Mouse (Mus musculus) cortical plate, adult 2 months (tissue): ENCODE measurements around the gene Copz1.

ENCODE experiments used
- CTCF ChIP-seq: fragments of 200-500 bp; IDR thresholded peaks from 2 replicates; pipeline ENCODE4 v1.5.1; 2011; ENCODE audit warnings: mild to moderate bottlenecking, control low read depth, low read length; ENCODE audit not compliant: insufficient read depth; ENCODE audit errors: extremely low read depth
- POLR2A ChIP-seq: fragments of 200-500 bp; IDR thresholded peaks from 2 replicates; pipeline ENCODE4 v1.6.1; 2011; ENCODE audit warnings: mild to moderate bottlenecking, low read length, control low read depth; ENCODE audit not compliant: insufficient read depth; ENCODE audit errors: extremely low read depth

- peak; percentile 32; the same call in 1 of the 2 replicates for TF ChIP-seq CTCF
- TF ChIP-seq POLR2A, result no peak
Measured at GRCm38 (mm10) chr15:103321076-103321475, 48.6 kb downstream of the Copz1 start.
